Mouse (Mus musculus) left cerebral cortex, postnatal 25 days (tissue): ENCODE data around the gene Zbtb8b. TPM values are rescaled to one million over a fixed set of nuclear protein-coding genes. Genes with fewer than 3 reads are reported as not detected.

Experiments used
- DNase-seq, 2 experiments: peaks; one replicate each; pipeline ENCODE4 v3.0.0; 2022; ENCODE audit warnings: low spot score in 2 of 2, mixed read lengths in 1 of 2
- intact Hi-C: fragments of 180-260 bp; cut with DNase I; formaldehyde crosslinking; loops from one replicate; pipeline ENCODE4 v1.15.1; 2025
- total RNA-seq, 2 experiments: library from RNA; stranded (reverse); gene quantifications; 2 replicates each; pipeline ENCODE4 v1.2.3; 2021

The Zbtb8b gene
- total RNA-seq, 2 experiments from 2014 or later: 4.5 to 4.6 TPM

- intact Hi-C loops: no loop called here
- DNase-seq: no peak
Observed at GRCm38 (mm10) chr4:129382029-129382428, 58.6 kb downstream of the Zbtb8b start.

- intact Hi-C loops: no loop called here
- peak in 1 of 2 experiments; percentile 31 for DNase-seq
Observed at GRCm38 (mm10) chr4:129381148-129381547, 59.5 kb downstream of the Zbtb8b start.

GRCm38 (mm10) chr4:129379805-129380204, 60.8 kb downstream of the Zbtb8b start:
- DNase-seq: no peak
- intact Hi-C loops: no loop called here

- peak; percentile 24 to 33 for DNase-seq
- intact Hi-C loops: loop anchor here (1.0 kb wide), 1 partner anchor 26 kb away; no protein-coding TSS in a partner anchor
Observed at GRCm38 (mm10) chr4:129377601-129378390, 62.9 kb downstream of the Zbtb8b start, which contains the start of gene Zbtb8a. TSS of gene Zbtb8a (minus strand) at chr4:129378116.

- intact Hi-C loops: loop anchor here (1.0 kb wide), 1 partner anchor 26 kb away; no protein-coding TSS in a partner anchor
Observed at GRCm38 (mm10) chr4:129376961-129377545, 63.6 kb downstream of the Zbtb8b start.

GRCm38 (mm10) chr4:129375821-129376220, 64.8 kb downstream of the Zbtb8b start:
- no peak for DNase-seq
- intact Hi-C loops: no loop called here

More at GRCm38 (mm10) chr4:129376961-129377545, 63.6 kb downstream of the Zbtb8b start:
- peak; percentile 47 to 53 for DNase-seq

Other genes with a start within 250 kb of the Zbtb8b start
- gene C77080, start 179.4 kb downstream of the Zbtb8b start, total RNA-seq: 10 to 100 TPM; 19.5 to 28.2 TPM
- gene Sync, start 153.2 kb downstream of the Zbtb8b start, total RNA-seq: 1 to 10 TPM; 1.4 to 1.6 TPM
- gene Rbbp4, start 105.5 kb downstream of the Zbtb8b start, total RNA-seq: 100 to 1,000 TPM; 121 to 127 TPM
- gene Zbtb8os, start 105.2 kb downstream of the Zbtb8b start, total RNA-seq: 10 to 100 TPM; 23.8 to 26.4 TPM
- gene Zbtb8a, start 62.7 kb downstream of the Zbtb8b start, total RNA-seq: 1 to 10 TPM; 5.8 to 5.9 TPM
- 10 to 100 TPM; 51.7 to 58.8 TPM for gene Bsdc1, start 20.7 kb upstream of the Zbtb8b start, total RNA-seq
- gene Tssk3, start 50.2 kb upstream of the Zbtb8b start, total RNA-seq: under 1 TPM; 0.25 to 0.37 TPM
- gene Fam229a, start 50.3 kb upstream of the Zbtb8b start, total RNA-seq: not detected
- 100 to 1,000 TPM; 196 to 227 TPM for gene Marcksl1, start 72.7 kb upstream of the Zbtb8b start, total RNA-seq
- gene Hdac1, start 101.9 kb upstream of the Zbtb8b start, total RNA-seq: 10 to 100 TPM; 28.5 to 31.6 TPM
- gene Lck, start 132.8 kb upstream of the Zbtb8b start, total RNA-seq: 1 to 10 TPM; 2.5 to 2.7 TPM
- gene Fam167b, start 137.7 kb upstream of the Zbtb8b start, total RNA-seq: under 1 TPM in 1 of 2 experiments, not detected in 1; 0.50 TPM
- 100 to 1,000 TPM; 133 to 136 TPM for gene Eif3i, start 159.8 kb upstream of the Zbtb8b start, total RNA-seq
- gene Tmem234, start 159.8 kb upstream of the Zbtb8b start, total RNA-seq: 10 to 100 TPM; 96.6 to 96.8 TPM
- 1 to 10 TPM; 4.3 to 4.7 TPM for gene Dcdc2b, start 173.4 kb upstream of the Zbtb8b start, total RNA-seq
- gene Iqcc, start 178.2 kb upstream of the Zbtb8b start, total RNA-seq: 10 to 100 TPM; 29.8 to 37.0 TPM
- 10 to 100 TPM; 66.5 to 67.5 TPM for gene Ccdc28b, start 183.1 kb upstream of the Zbtb8b start, total RNA-seq
- gene Txlna, start 200.2 kb upstream of the Zbtb8b start, total RNA-seq: 10 to 100 TPM; 41.2 to 43.4 TPM
- 100 to 1,000 TPM in 1 of 2 experiments, 10 to 100 TPM in 1; 86.5 to 106 TPM for gene Kpna6, start 231.9 kb upstream of the Zbtb8b start, total RNA-seq